Mouse (Mus musculus) cortical plate, adult 2 months (tissue): ENCODE data around the gene Lemd1.

ENCODE experiments used
- CTCF ChIP-seq: fragments of 200-500 bp; IDR thresholded peaks from 2 replicates; pipeline ENCODE4 v1.5.1; 2011; ENCODE audit warnings: mild to moderate bottlenecking, control low read depth, low read length; ENCODE audit not compliant: insufficient read depth; ENCODE audit errors: extremely low read depth
- POLR2A ChIP-seq: fragments of 200-500 bp; IDR thresholded peaks from 2 replicates; pipeline ENCODE4 v1.6.1; 2011; ENCODE audit warnings: mild to moderate bottlenecking, low read length, control low read depth; ENCODE audit not compliant: insufficient read depth; ENCODE audit errors: extremely low read depth

GRCm38 (mm10) chr1:132246641-132247040 is 55.4 kb downstream of the Lemd1 start:
- TF ChIP-seq POLR2A: no peak
- TF ChIP-seq CTCF: no peak
